In genomic region chr10:82860181-82860928, GRCm38 (mm10) we compare ENCODE assay signal across 8 mouse cellular contexts. TPM values are rescaled to one million over a fixed set of nuclear protein-coding genes. Genes with fewer than 3 reads are reported as not detected.
DNase-seq lines count a peak whose midpoint lies in the region; ATAC-seq and TF ChIP-seq lines count a peak whose summit lies in the region.

No protein-coding gene starts in this region.

- DNase-seq in T-cell, adult 2 months (ENCODE audit: low spot score) = peak; percentile 50
- peak; percentile 81 to 82 for DNase-seq in cerebellum, postnatal 10 days
- DNase-seq in frontal cortex, postnatal 25 days (ENCODE audit: low spot score in 2 of 2) = peak; percentile 22 to 31
- peak; percentile 55 to 63 for DNase-seq in left cerebral cortex, adult 2 months (ENCODE audit: extremely low spot score in 1 of 2, low spot score in 2 of 2)
- peak; percentile 48 for DNase-seq in retina, postnatal 7 days (ENCODE audit: low read depth, low spot score)
- peak; percentile 72 for DNase-seq in urinary bladder, adult 2 months (ENCODE audit: low spot score)

- H3K4me2 ChIP-seq in hindbrain, embryonic 13.5 days = peak overlapping the region; percentile 65

- no peaks in the 10 kb centered on the region for H3K9me3 ChIP-seq in hindbrain, embryonic 13.5 days

- WGBS in hindbrain, embryonic 13.5 days = under 1% methylated on average over 50 of the region's 50 CpGs

- peak overlapping the region; percentile 77 for H3K4me3 ChIP-seq in hindbrain, embryonic 13.5 days
- peak overlapping the region; percentile 93 for H3K4me3 ChIP-seq in left cerebral cortex, adult 2 months

- H3K27ac ChIP-seq in hindbrain, embryonic 13.5 days = peak overlapping the region; percentile 96
- H3K27ac ChIP-seq in left cerebral cortex, adult 2 months = peak overlapping the region; percentile 71

- peaks cover 37% of the 10 kb centered on the region for H3K4me1 ChIP-seq in hindbrain, embryonic 13.5 days (replicated peaks)

- H3K27me3 ChIP-seq in hindbrain, embryonic 13.5 days = no peaks in the 10 kb centered on the region

- intact Hi-C loops in left cerebral cortex, adult 2 months (cut with DNase I) = no loop called here

- no peak; the same call in 1 of the 2 replicates for TF ChIP-seq CTCF in left cerebral cortex, adult 2 months (IDR thresholded peaks at IDR 0.05)

- ATAC-seq in hindbrain, embryonic 13.5 days (ENCODE audit: low FRiP score) = peak; percentile 60
- peak; percentile 47 for ATAC-seq in megakaryocyte, adult 5-6 weeks (ENCODE audit: poor library complexity, severe bottlenecking)

- peak overlapping the region; percentile 96 for H3K9ac ChIP-seq in hindbrain, embryonic 13.5 days

- H3K36me3 ChIP-seq in hindbrain, embryonic 13.5 days = peaks cover 16% of the 10 kb centered on the region

RNA-seq across cellular contexts. Expression of gene Eid3, which starts 6.1 kb away (rescaled TPM):
- 0.39 and 0.68 TPM in 2 replicates for polyA plus RNA-seq in hindbrain, embryonic 13.5 days (2015; fragmentation: Nextera tagmentation; extraction: Ambion mirVana)
- total RNA-seq in left cerebral cortex, adult 2 months (2021) = 1 to 10 TPM; 2.0 to 2.4 TPM
- 0.25 and 2.7 TPM in 2 replicates for total RNA-seq in megakaryocyte, adult 5-6 weeks (2015)
- 1.8 and 3.6 TPM in 2 replicates for total RNA-seq in megakaryocyte, adult 5-6 weeks (2017)
- polyA plus RNA-seq in urinary bladder, adult 2 months (2012; rRNA removed) = 0.22 and 0.77 TPM in 2 replicates

RNA-seq across cellular contexts. Expression of gene Txnrd1, which starts 26.6 kb away (rescaled TPM):
- polyA plus RNA-seq in hindbrain, embryonic 13.5 days (2015; fragmentation: Nextera tagmentation; extraction: Ambion mirVana) = 116 and 122 TPM in 2 replicates
- 10 to 100 TPM; 46.9 to 48.1 TPM for total RNA-seq in left cerebral cortex, adult 2 months (2021)
- total RNA-seq in megakaryocyte, adult 5-6 weeks (2015) = 26.2 and 29.6 TPM in 2 replicates
- total RNA-seq in megakaryocyte, adult 5-6 weeks (2017) = 59.5 and 73.9 TPM in 2 replicates
- 53.3 and 59.4 TPM in 2 replicates for polyA plus RNA-seq in urinary bladder, adult 2 months (2012; rRNA removed)

Comparison
In these comparisons a context has a peak if more than half of its experiments do, and no peak if none do; other contexts are left out.
1. Peak in every context shown above with its lines: DNase-seq, ATAC-seq, H3K4me3 ChIP-seq and H3K27ac ChIP-seq.
2. DNase-seq: peak in every context shown above with its lines; median percentile 82 in cerebellum, postnatal 10 days; 72 in urinary bladder, adult 2 months; 59 in left cerebral cortex, adult 2 months; 50 in T-cell, adult 2 months; 48 in retina, postnatal 7 days; 26 in frontal cortex, postnatal 25 days.